ENCODE assay signal across 10 mouse cellular contexts in genomic region chr10:122318886-122319285, GRCm38 (mm10).
A peak's percentile ranks its signal among the peaks of the same experiment; 100 is the strongest.
DNase-seq lines count a peak whose midpoint lies in the region; ATAC-seq and TF ChIP-seq lines count a peak whose summit lies in the region.
"Had no signal": no experiment of that assay in that cellular context is flagged by ENCODE, and none has a peak within 500 bp of the region (broad histone marks: within the 10 kb centered on the region; RNA-seq: fewer than 3 reads in every experiment).

No protein-coding gene starts in this region.

- H3K9ac ChIP-seq in intestine, embryonic 15.5 days: no peak overlapping the region
- H3K9ac ChIP-seq: kidney, embryonic 15.5 days; liver, embryonic 14.5 days had no signal

- H3K27ac ChIP-seq in cerebellum, adult 2 months (ENCODE audit: insufficient read depth, low read length): no peak overlapping the region
- no peak overlapping the region for H3K27ac ChIP-seq in intestine, embryonic 15.5 days
- H3K27ac ChIP-seq: kidney, embryonic 15.5 days; liver, embryonic 14.5 days had no signal

- H3K9me3 ChIP-seq in intestine, embryonic 15.5 days: no peaks in the 10 kb centered on the region
- H3K9me3 ChIP-seq: kidney, embryonic 15.5 days had no signal

- no peak overlapping the region for H3K4me3 ChIP-seq in cerebellum, adult 2 months (replicated peaks; ENCODE audit: insufficient read depth, low read depth, low read length)
- H3K4me3 ChIP-seq in intestine, embryonic 15.5 days (replicated peaks): no peak overlapping the region
- H3K4me3 ChIP-seq: kidney, embryonic 15.5 days had no signal

- ATAC-seq in intestine, embryonic 15.5 days: no peak

- H3K36me3 ChIP-seq in intestine, embryonic 15.5 days: no peaks in the 10 kb centered on the region
- H3K36me3 ChIP-seq: kidney, embryonic 15.5 days had no signal

- peak; percentile 7 to 15 for DNase-seq in cerebellum, adult 2 months
- no peak for DNase-seq in cerebellum, adult 11-12 months
- peak; percentile 13 to 21 for DNase-seq in kidney, postnatal 36 days
- no peak for DNase-seq in kidney, adult 18-20 months
- peak; percentile 22 to 29 for DNase-seq in cerebellum, postnatal 25 days
- peak; percentile 3 to 15 for DNase-seq in heart, postnatal 36 days
- DNase-seq in natural killer cell, adult 2 months (ENCODE audit: low spot score in 2 of 2): no peak

- TF ChIP-seq CTCF in cerebellum, adult 2 months (IDR thresholded peaks at IDR 0.05; ENCODE audit: borderline replicate concordance, insufficient read depth, low read depth, low read length): no peak

- intact Hi-C loops in heart, postnatal 36 days (cut with DNase I): no loop called here

- WGBS in cerebellum, adult 2 months: 8% methylated on average over 4 of the region's 4 CpGs
- WGBS in intestine, embryonic 15.5 days: 70% methylated on average over 4 of the region's 4 CpGs

- H3K4me1 ChIP-seq in cerebellum, adult 2 months (ENCODE audit: control insufficient read depth, insufficient read depth, low read length): no peaks in the 10 kb centered on the region; the same call in 1 of the 2 replicates
- H3K4me1 ChIP-seq in intestine, embryonic 15.5 days (replicated peaks): no peaks in the 10 kb centered on the region
- H3K4me1 ChIP-seq: kidney, embryonic 15.5 days had no signal

- H3K27me3 ChIP-seq in cerebellum, adult 2 months (ENCODE audit: control insufficient read depth, insufficient read depth, low read length): no peaks in the 10 kb centered on the region
- H3K27me3 ChIP-seq in intestine, embryonic 15.5 days (replicated peaks): no peaks in the 10 kb centered on the region
- H3K27me3 ChIP-seq: kidney, embryonic 15.5 days had no signal

- TF ChIP-seq POLR2A in cerebellum, adult 2 months (IDR thresholded peaks at IDR 0.05; ENCODE audit: borderline replicate concordance, insufficient read depth, low read length): no peak

- H3K4me2 ChIP-seq in intestine, embryonic 15.5 days (replicated peaks): no peak overlapping the region
- H3K4me2 ChIP-seq: kidney, embryonic 15.5 days had no signal

Comparison
In these comparisons a context has a peak if more than half of its experiments do, and no peak if none do; other contexts are left out.
1. DNase-seq: peak in cerebellum, adult 2 months (2 of 2), kidney, postnatal 36 days (2 of 2), cerebellum, postnatal 25 days (2 of 2) and heart, postnatal 36 days (2 of 2); none in cerebellum, adult 11-12 months (single experiment), kidney, adult 18-20 months (single experiment) and natural killer cell, adult 2 months (0 of 2).